Mouse (Mus musculus) heart, postnatal 0 days (tissue): Measurements from ENCODE around the gene Mrgpra2b. TPM values are rescaled to one million over a fixed set of nuclear protein-coding genes. Genes with fewer than 3 reads are reported as not detected.
"Not testable (repeated sequence)": the region's sequence is repeated elsewhere in the genome, so short reads cannot be mapped to it uniquely, and the experiment has no call there.

Experiments
- ATAC-seq: fragments of 200-750 bp; cut with Nextera tagmentation; 2 replicates; pipeline ENCODE4 v1.8.0; 2017; ENCODE audit warnings: low read depth, moderate number of reproducible peaks, moderate library complexity; ENCODE audit not compliant: insufficient read depth
- DNase-seq: peaks from one replicate; pipeline ENCODE4 v3.0.0-alpha.2; 2016; ENCODE audit warnings: low spot score
- H3K27ac ChIP-seq: fragments of 300-500 bp; sonication (generic); 2 replicates; pipeline ENCODE4 v1.5.1; 2014; ENCODE audit warnings: low read depth, mild to moderate bottlenecking
- H3K27me3 ChIP-seq: fragments of 300-500 bp; sonication (generic); 2 replicates; pipeline ENCODE4 v1.6.1; 2014; ENCODE audit warnings: low read length, mixed read lengths; ENCODE audit not compliant: control insufficient read depth, insufficient read depth
- H3K36me3 ChIP-seq: fragments of 300-500 bp; sonication (generic); replicated peaks from 2 replicates; pipeline ENCODE4 v1.6.1; 2014; ENCODE audit warnings: low read length, mixed read lengths; ENCODE audit not compliant: control insufficient read depth, insufficient read depth
- H3K4me1 ChIP-seq: fragments of 300-500 bp; sonication (generic); 2 replicates; pipeline ENCODE4 v1.6.1; 2014; ENCODE audit warnings: antibody characterized with exemption; ENCODE audit not compliant: control insufficient read depth, insufficient read depth
- H3K4me2 ChIP-seq: fragments of 300-500 bp; sonication (generic); 2 replicates; pipeline ENCODE4 v1.6.1; 2014; ENCODE audit warnings: low read depth, mild to moderate bottlenecking, low read length, moderate library complexity
- H3K4me3 ChIP-seq: fragments of 300-500 bp; sonication (generic); 2 replicates; pipeline ENCODE4 v1.5.1; 2014; ENCODE audit warnings: low read depth, low read length
- H3K9ac ChIP-seq: fragments of 300-500 bp; sonication (generic); replicated peaks from 2 replicates; pipeline ENCODE4 v1.6.1; 2014; ENCODE audit warnings: low read depth, low read length, mixed read lengths
- H3K9me3 ChIP-seq: fragments of 300-500 bp; sonication (generic); replicated peaks from 2 replicates; pipeline ENCODE4 v1.6.1; 2016; ENCODE audit warnings: low read length; ENCODE audit not compliant: control insufficient read depth
- WGBS: fragments of 180-500 bp; shearing (Covaris S2); extraction: QIAGEN DNeasy Blood & Tissue Kit; methylation state at CpG from one replicate; pipeline ENCODE4 v1.1.7; 2014; 5-methylcytosine and 5-hydroxymethylcytosine counted together
- polyA plus RNA-seq: library from polyadenylated mRNA; unstranded; fragments of >200 nt; fragmentation: Nextera tagmentation; extraction: Ambion mirVana; gene quantifications from 2 replicates; pipeline ENCODE4 v1.2.1, GENCODE M21; 2015
- total RNA-seq: library from RNA; depleted of rRNA; stranded (reverse); fragments of >200 nt; gene quantifications from 2 replicates; pipeline ENCODE4 v1.2.3, GENCODE M21; 2014; ENCODE audit warnings: low replicate concordance; rRNA removed

Mrgpra2b gene
- total and polyA plus RNA-seq, 2 experiments from 2014 or later = not detected

DNA sequence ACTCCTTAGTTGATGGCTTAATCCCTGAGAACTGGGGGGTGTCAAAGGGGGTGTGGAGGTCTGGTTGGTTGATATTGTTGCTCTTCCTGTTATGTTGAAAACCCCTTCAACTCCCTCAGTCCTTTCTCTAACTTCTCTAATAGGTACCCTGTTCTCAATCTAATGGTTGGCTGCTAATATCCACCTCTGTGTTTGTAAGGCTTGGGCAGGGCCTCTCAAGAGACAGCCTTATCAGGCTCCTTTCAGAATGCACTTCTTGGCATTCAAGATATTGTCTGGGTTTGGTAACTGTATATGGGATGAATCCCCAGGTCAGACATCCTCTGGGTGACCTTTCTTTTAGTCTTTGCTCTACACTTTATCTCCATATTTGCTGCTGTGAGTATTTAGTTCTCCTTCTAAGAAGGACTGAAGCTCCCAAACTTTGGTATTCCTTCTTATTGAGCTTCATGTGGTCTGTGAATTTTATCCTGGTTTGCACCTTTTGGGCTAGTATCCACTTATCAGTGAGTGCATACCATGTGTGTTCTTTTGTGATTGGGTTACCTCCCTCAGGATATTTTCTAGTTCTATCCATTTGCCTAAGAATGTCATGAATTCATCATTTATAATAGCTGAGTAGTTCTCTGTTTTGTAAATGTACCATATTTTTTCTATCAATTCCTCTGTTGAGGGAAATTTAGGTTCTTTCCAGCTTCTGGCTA is 63.2 kb downstream of the Mrgpra2b start:
- H3K9ac ChIP-seq, H3K4me2 ChIP-seq, H3K27me3 ChIP-seq, H3K4me3 ChIP-seq, H3K9me3 ChIP-seq, DNase-seq, H3K27ac ChIP-seq, ATAC-seq, H3K36me3 ChIP-seq, H3K4me1 ChIP-seq: not testable (repeated sequence)

DNA sequence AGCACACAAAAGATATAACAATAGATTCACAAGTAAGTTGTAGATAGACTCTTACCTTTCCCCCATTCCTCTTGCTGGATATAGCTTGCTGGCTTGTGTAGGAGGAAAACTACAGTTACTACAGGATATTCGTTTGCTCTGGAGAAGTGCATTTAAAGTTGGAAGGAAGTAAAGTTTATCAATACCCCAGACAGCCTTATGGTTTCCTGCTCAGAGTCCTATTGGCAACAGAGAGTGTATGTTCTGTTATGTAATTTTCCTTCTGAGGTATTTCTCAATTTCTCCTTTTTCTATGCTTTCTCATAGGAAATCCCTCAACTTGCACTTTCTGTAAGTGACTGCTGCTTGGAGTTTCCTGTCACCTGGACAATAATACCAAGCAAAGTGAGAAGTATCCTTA is 76.6 kb downstream of the Mrgpra2b start, which contains the start of gene Mrgpra2a:
Gene Mrgpra2a, minus strand, starts transcription at position 125 of the 400 bp plus-strand sequence.
- DNase-seq, ATAC-seq, H3K9ac ChIP-seq, H3K4me3 ChIP-seq, H3K4me2 ChIP-seq, H3K27ac ChIP-seq, H3K9me3 ChIP-seq, H3K36me3 ChIP-seq, H3K4me1 ChIP-seq, H3K27me3 ChIP-seq: not testable (repeated sequence)
- WGBS = no CpG with 5 or more reads among the region's 1 CpGs

DNA sequence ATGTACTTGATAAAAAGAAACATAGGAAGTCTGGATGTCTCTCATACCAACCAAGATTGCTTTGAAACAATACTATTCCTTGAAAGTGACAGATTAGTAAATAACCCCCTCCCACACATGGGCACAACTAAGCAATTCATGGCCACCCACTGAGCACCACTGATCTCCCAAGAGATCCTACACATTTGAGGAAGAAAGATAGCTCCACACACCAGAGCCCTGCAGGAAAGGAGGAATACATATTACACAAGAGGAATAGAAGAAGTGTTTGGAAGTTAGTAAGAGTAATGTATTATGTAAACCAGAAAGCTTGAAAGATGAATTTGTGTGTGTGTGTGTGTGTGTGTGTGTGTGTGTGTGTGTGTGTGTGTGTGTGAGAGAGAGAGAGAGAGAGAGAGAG is 82.9 kb downstream of the Mrgpra2b start:
- not testable (repeated sequence) for H3K9ac ChIP-seq, H3K36me3 ChIP-seq, ATAC-seq, H3K27ac ChIP-seq, H3K4me3 ChIP-seq, H3K4me2 ChIP-seq, H3K9me3 ChIP-seq, H3K27me3 ChIP-seq, H3K4me1 ChIP-seq, DNase-seq

DNA sequence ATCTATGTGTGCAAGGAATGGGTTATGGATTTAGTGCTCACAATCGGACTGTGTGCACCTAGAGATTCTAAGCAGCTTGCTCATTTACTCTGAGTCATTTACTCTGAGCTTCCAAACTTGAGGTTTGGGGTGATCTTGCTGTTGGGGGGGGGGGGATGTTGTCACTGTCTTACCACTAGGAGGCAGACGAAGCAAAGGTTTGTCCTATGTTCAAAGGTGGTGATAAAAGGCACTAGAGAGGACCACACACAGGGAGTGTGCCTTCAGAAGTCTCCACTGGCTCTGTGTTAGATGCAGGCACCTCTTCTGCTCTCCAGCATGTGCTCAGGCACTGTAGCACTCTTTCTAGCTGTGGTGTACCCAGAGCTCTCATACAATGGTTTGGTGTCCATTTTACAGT is 92.2 kb downstream of the Mrgpra2b start:
- H3K27ac ChIP-seq, H3K27me3 ChIP-seq, H3K4me3 ChIP-seq, H3K9me3 ChIP-seq, H3K4me2 ChIP-seq, H3K4me1 ChIP-seq, H3K36me3 ChIP-seq, DNase-seq, H3K9ac ChIP-seq, ATAC-seq: not testable (repeated sequence)
- WGBS = 21% methylated on average over 1 of the region's 2 CpGs

DNA sequence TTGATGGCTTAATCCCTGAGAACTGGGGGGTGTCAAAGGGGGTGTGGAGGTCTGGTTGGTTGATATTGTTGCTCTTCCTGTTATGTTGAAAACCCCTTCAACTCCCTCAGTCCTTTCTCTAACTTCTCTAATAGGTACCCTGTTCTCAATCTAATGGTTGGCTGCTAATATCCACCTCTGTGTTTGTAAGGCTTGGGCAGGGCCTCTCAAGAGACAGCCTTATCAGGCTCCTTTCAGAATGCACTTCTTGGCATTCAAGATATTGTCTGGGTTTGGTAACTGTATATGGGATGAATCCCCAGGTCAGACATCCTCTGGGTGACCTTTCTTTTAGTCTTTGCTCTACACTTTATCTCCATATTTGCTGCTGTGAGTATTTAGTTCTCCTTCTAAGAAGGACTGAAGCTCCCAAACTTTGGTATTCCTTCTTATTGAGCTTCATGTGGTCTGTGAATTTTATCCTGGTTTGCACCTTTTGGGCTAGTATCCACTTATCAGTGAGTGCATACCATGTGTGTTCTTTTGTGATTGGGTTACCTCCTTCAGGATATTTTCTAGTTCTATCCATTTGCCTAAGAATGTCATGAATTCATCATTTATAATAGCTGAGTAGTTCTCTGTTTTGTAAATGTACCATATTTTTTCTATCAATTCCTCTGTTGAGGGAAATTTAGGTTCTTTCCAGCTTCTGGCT is 100.7 kb downstream of the Mrgpra2b start:
- DNase-seq, ATAC-seq, H3K27ac ChIP-seq: not testable (repeated sequence)

More for the DNA sequence above, 100.7 kb downstream of the Mrgpra2b start:
- H3K4me2 ChIP-seq, H3K27me3 ChIP-seq, H3K4me3 ChIP-seq, H3K9ac ChIP-seq, H3K36me3 ChIP-seq, H3K9me3 ChIP-seq, H3K4me1 ChIP-seq: not testable (repeated sequence)

Other genes with a start within 250 kb of the Mrgpra2b start
- not detected in 2 replicates for gene Mrgpra1, start 174.6 kb downstream of the Mrgpra2b start, total RNA-seq
- gene Mrgpra1, start 174.6 kb downstream of the Mrgpra2b start, polyA plus RNA-seq = not detected in 2 replicates
- not detected in 2 replicates for gene Mrgpra2a, start 76.7 kb downstream of the Mrgpra2b start, total RNA-seq
- not detected in 2 replicates for gene Mrgpra2a, start 76.7 kb downstream of the Mrgpra2b start, polyA plus RNA-seq
- not detected in 2 replicates for gene Mrgpra3, start 72.5 kb upstream of the Mrgpra2b start, total RNA-seq
- not detected in 2 replicates for gene Mrgpra3, start 72.5 kb upstream of the Mrgpra2b start, polyA plus RNA-seq